Mouse (Mus musculus) splenic B cell, adult 2 months (primary cell): ENCODE data around the gene 4930590J08Rik.

Experiments used
- DNase-seq: peaks from one replicate; pipeline ENCODE4 v3.0.0-alpha.2; 2011; ENCODE audit warnings: low read depth, low spot score
- H3K27me3 ChIP-seq: 2 replicates; pipeline ENCODE4 v1.6.1; 2012; ENCODE audit warnings: mild to moderate bottlenecking, low read length, moderate library complexity, mixed read lengths; ENCODE audit not compliant: control insufficient read depth, poor library complexity, insufficient read depth, severe bottlenecking
- H3K36me3 ChIP-seq: 2 replicates; pipeline ENCODE4 v1.6.1; 2012; ENCODE audit warnings: mild to moderate bottlenecking, low read length, moderate library complexity, mixed read lengths; ENCODE audit not compliant: control insufficient read depth, poor library complexity, insufficient read depth, severe bottlenecking

4930590J08Rik gene

GRCm38 (mm10) chr6:91980011-91980410, 77.4 kb downstream of the 4930590J08Rik start:
- no peak for DNase-seq
- no peaks in the 10 kb centered on the region for H3K27me3 ChIP-seq
- H3K36me3 ChIP-seq = no peaks in the 10 kb centered on the region

GRCm38 (mm10) chr6:91990101-91990500, 87.5 kb downstream of the 4930590J08Rik start:
- H3K27me3 ChIP-seq = no peaks in the 10 kb centered on the region
- DNase-seq = no peak
- no peaks in the 10 kb centered on the region for H3K36me3 ChIP-seq

- Histone ChIP-seq H3K36me3 (no peaks in the 10 kb centered on the region), H3K27me3 (no peaks in the 10 kb centered on the region)
- no peak for DNase-seq
Measured at GRCm38 (mm10) chr6:91992823-91993222, 90.2 kb downstream of the 4930590J08Rik start.

GRCm38 (mm10) chr6:91993795-91994505, 91.3 kb downstream of the 4930590J08Rik start:
- DNase-seq = no peak
- Histone ChIP-seq H3K36me3 (no peaks in the 10 kb centered on the region), H3K27me3 (no peaks in the 10 kb centered on the region)

- Histone ChIP-seq H3K27me3 (no peaks in the 10 kb centered on the region), H3K36me3 (no peaks in the 10 kb centered on the region)
- no peak for DNase-seq
Measured at GRCm38 (mm10) chr6:91996072-91996471, 93.5 kb downstream of the 4930590J08Rik start.
